Mouse (Mus musculus) macrophage (primary cell): ENCODE measurements around the gene Tmem242. TPM values are rescaled to one million over a fixed set of nuclear protein-coding genes. Genes with fewer than 3 reads are reported as not detected.

Experiments
- H3K27ac ChIP-seq: fragments of 350-480 bp; formaldehyde crosslinking; 2 replicates; pipeline ENCODE4 v1.9.0; 2021
- H3K36me3 ChIP-seq: fragments of 350-480 bp; formaldehyde crosslinking; 2 replicates; pipeline ENCODE4 v1.9.0; 2021; ENCODE audit errors: inconsistent target
- H3K4me3 ChIP-seq: fragments of 350-480 bp; formaldehyde crosslinking; 2 replicates; pipeline ENCODE4 v1.9.0; 2021; ENCODE audit errors: inconsistent target
- H3K79me2 ChIP-seq: fragments of 350-480 bp; formaldehyde crosslinking; 2 replicates; pipeline ENCODE4 v1.9.0; 2021; ENCODE audit errors: inconsistent target
- WGBS: methylation state at CpG from one replicate; pipeline ENCODE4 v1.1.7; 2026; ENCODE audit warnings: inconsistent platforms; ENCODE audit not compliant: missing documents; 5-methylcytosine and 5-hydroxymethylcytosine counted together
- polyA plus RNA-seq: library from polyadenylated mRNA; stranded (reverse); fragments of 250-400 nt; gene quantifications from 3 replicates; pipeline ENCODE4 v1.2.4, GENCODE M21; 2018; ENCODE audit warnings: inconsistent platforms

The Tmem242 gene
- polyA plus RNA-seq, 1 experiment from 2014 or later: 86.0 TPM

GRCm38 (mm10) chr17:5406566-5406965, 33.5 kb downstream of the Tmem242 start:
- 27% methylated on average over 10 of the region's 10 CpGs for WGBS
- Histone ChIP-seq H3K27ac (no peak overlapping the region), H3K4me3 (no peak overlapping the region), H3K79me2 (no peaks in the 10 kb centered on the region), H3K36me3 (peaks cover 12% of the 10 kb centered on the region)

GRCm38 (mm10) chr17:5403885-5404284, 36.2 kb downstream of the Tmem242 start:
- WGBS: 87% methylated on average over 6 of the region's 6 CpGs
- Histone ChIP-seq H3K4me3 (no peak overlapping the region), H3K36me3 (no peaks in the 10 kb centered on the region)

GRCm38 (mm10) chr17:5402624-5403023, 37.4 kb downstream of the Tmem242 start:
- no peak overlapping the region for H3K27ac ChIP-seq
- no peaks in the 10 kb centered on the region for H3K36me3 ChIP-seq
- no peaks in the 10 kb centered on the region for H3K79me2 ChIP-seq
- 57% methylated on average over 8 of the region's 8 CpGs for WGBS
- H3K4me3 ChIP-seq: no peak overlapping the region

More at GRCm38 (mm10) chr17:5403885-5404284, 36.2 kb downstream of the Tmem242 start:
- Histone ChIP-seq H3K27ac (no peak overlapping the region), H3K79me2 (no peaks in the 10 kb centered on the region)

GRCm38 (mm10) chr17:5402069-5402468, 38.0 kb downstream of the Tmem242 start:
- 12% methylated on average over 9 of the region's 9 CpGs for WGBS

GRCm38 (mm10) chr17:5401288-5401687, 38.8 kb downstream of the Tmem242 start:
- no peak overlapping the region for H3K27ac ChIP-seq
- 88% methylated on average over 9 of the region's 10 CpGs for WGBS
- H3K79me2 ChIP-seq: no peaks in the 10 kb centered on the region
- H3K4me3 ChIP-seq: no peak overlapping the region
- H3K36me3 ChIP-seq: no peaks in the 10 kb centered on the region

More at GRCm38 (mm10) chr17:5402069-5402468, 38.0 kb downstream of the Tmem242 start:
- H3K27ac ChIP-seq: no peak overlapping the region
- H3K79me2 ChIP-seq: no peaks in the 10 kb centered on the region
- H3K4me3 ChIP-seq: no peak overlapping the region
- no peaks in the 10 kb centered on the region for H3K36me3 ChIP-seq

- Histone ChIP-seq H3K4me3 (no peak overlapping the region), H3K79me2 (no peaks in the 10 kb centered on the region), H3K36me3 (no peaks in the 10 kb centered on the region), H3K27ac (no peak overlapping the region)
- 75% methylated on average over 14 of the region's 14 CpGs for WGBS
Observed at GRCm38 (mm10) chr17:5400435-5401090, 39.5 kb downstream of the Tmem242 start.

- 35% methylated on average over 33 of the region's 33 CpGs for WGBS
Observed at GRCm38 (mm10) chr17:5397148-5398007, 42.7 kb downstream of the Tmem242 start.

GRCm38 (mm10) chr17:5396213-5396612, 43.8 kb downstream of the Tmem242 start:
- Histone ChIP-seq H3K79me2 (no peaks in the 10 kb centered on the region), H3K36me3 (no peaks in the 10 kb centered on the region), H3K27ac (no peak overlapping the region), H3K4me3 (no peak overlapping the region)
- WGBS: 98% methylated on average over 5 of the region's 5 CpGs

More at GRCm38 (mm10) chr17:5397148-5398007, 42.7 kb downstream of the Tmem242 start:
- no peak overlapping the region for H3K4me3 ChIP-seq
- H3K79me2 ChIP-seq: no peaks in the 10 kb centered on the region
- no peaks in the 10 kb centered on the region for H3K36me3 ChIP-seq
- no peak overlapping the region for H3K27ac ChIP-seq

GRCm38 (mm10) chr17:5395454-5396205, 44.4 kb downstream of the Tmem242 start:
- 95% methylated on average over 16 of the region's 16 CpGs for WGBS
- Histone ChIP-seq H3K36me3 (no peaks in the 10 kb centered on the region), H3K4me3 (no peak overlapping the region), H3K79me2 (no peaks in the 10 kb centered on the region), H3K27ac (no peak overlapping the region)

GRCm38 (mm10) chr17:5390682-5391081, 49.4 kb downstream of the Tmem242 start:
- no peaks in the 10 kb centered on the region for H3K36me3 ChIP-seq
- no peak overlapping the region for H3K4me3 ChIP-seq
- H3K27ac ChIP-seq: no peak overlapping the region
- WGBS: 92% methylated on average over 10 of the region's 10 CpGs
- no peaks in the 10 kb centered on the region for H3K79me2 ChIP-seq

- Histone ChIP-seq H3K79me2 (no peaks in the 10 kb centered on the region), H3K27ac (no peak overlapping the region), H3K4me3 (no peak overlapping the region), H3K36me3 (no peaks in the 10 kb centered on the region)
- WGBS: 88% methylated on average over 3 of the region's 3 CpGs
Observed at GRCm38 (mm10) chr17:5388351-5388750, 51.7 kb downstream of the Tmem242 start.

- WGBS: 94% methylated on average over 12 of the region's 12 CpGs
- Histone ChIP-seq H3K36me3 (no peaks in the 10 kb centered on the region), H3K27ac (no peak overlapping the region), H3K4me3 (no peak overlapping the region), H3K79me2 (no peaks in the 10 kb centered on the region)
Observed at GRCm38 (mm10) chr17:5386885-5387545, 53.0 kb downstream of the Tmem242 start.

- WGBS: 100% methylated on average over 1 of the region's 1 CpGs
- Histone ChIP-seq H3K27ac (no peak overlapping the region), H3K36me3 (no peaks in the 10 kb centered on the region), H3K4me3 (no peak overlapping the region), H3K79me2 (no peaks in the 10 kb centered on the region)
Observed at GRCm38 (mm10) chr17:5385694-5386093, 54.4 kb downstream of the Tmem242 start.

- Histone ChIP-seq H3K79me2 (no peaks in the 10 kb centered on the region), H3K4me3 (no peak overlapping the region), H3K27ac (no peak overlapping the region), H3K36me3 (no peaks in the 10 kb centered on the region)
- 40% methylated on average over 7 of the region's 7 CpGs for WGBS
Observed at GRCm38 (mm10) chr17:5377930-5378310, 62.1 kb downstream of the Tmem242 start.
